Comparison of ENCODE assay signal across 26 mouse cellular contexts in genomic region chr7:84285790-84286189, GRCm38 (mm10).
DNase-seq lines count a peak whose midpoint lies in the region; ATAC-seq lines count a peak whose summit lies in the region.
"Had no signal": no experiment of that assay in that cellular context is flagged by ENCODE, and none has a peak within 500 bp of the region (broad histone marks: within the 10 kb centered on the region; RNA-seq: fewer than 3 reads in every experiment).

No protein-coding gene starts in this region.

- ATAC-seq in forebrain, embryonic 15.5 days (replicated peaks): no peak
- ATAC-seq: activated CD4-positive, CD25-positive, alpha-beta regulatory T cell, adult 4 months; intestine, embryonic 16.5 days had no signal

- no peak overlapping the region for H3K4me2 ChIP-seq in forebrain, embryonic 15.5 days (replicated peaks)
- H3K4me2 ChIP-seq: embryonic facial prominence, embryonic 15.5 days; heart, embryonic 11.5 days; heart, embryonic 15.5 days; hindbrain, embryonic 14.5 days had no signal

- H3K4me1 ChIP-seq in forebrain, embryonic 15.5 days: peaks cover 16% of the 10 kb centered on the region
- no peaks in the 10 kb centered on the region for H3K4me1 ChIP-seq in forebrain, embryonic 10.5 days
- H3K4me1 ChIP-seq: embryonic facial prominence, embryonic 15.5 days; heart, embryonic 15.5 days; hindbrain, embryonic 10.5 days had no signal

- no peaks in the 10 kb centered on the region for H3K27me3 ChIP-seq in forebrain, embryonic 15.5 days
- no peaks in the 10 kb centered on the region for H3K27me3 ChIP-seq in forebrain, embryonic 10.5 days (ENCODE audit: poor library complexity, severe bottlenecking)
- H3K27me3 ChIP-seq: CH12.LX; embryonic facial prominence, embryonic 15.5 days; heart, embryonic 15.5 days; Patski had no signal

- H3K27ac ChIP-seq in forebrain, embryonic 15.5 days (replicated peaks): peak overlapping the region; percentile 84
- no peak overlapping the region for H3K27ac ChIP-seq in forebrain, embryonic 10.5 days
- H3K27ac ChIP-seq: embryonic facial prominence, embryonic 15.5 days; heart, embryonic 15.5 days; hindbrain, embryonic 10.5 days; hindbrain, embryonic 14.5 days had no signal

- no peak overlapping the region for H3K9ac ChIP-seq in forebrain, embryonic 15.5 days (replicated peaks)
- H3K9ac ChIP-seq: embryonic facial prominence, embryonic 15.5 days; heart, embryonic 15.5 days; hindbrain, embryonic 14.5 days had no signal

- no peaks in the 10 kb centered on the region for H3K9me3 ChIP-seq in forebrain, embryonic 15.5 days
- no peaks in the 10 kb centered on the region for H3K9me3 ChIP-seq in forebrain, embryonic 10.5 days
- H3K9me3 ChIP-seq: embryonic facial prominence, embryonic 15.5 days; heart, embryonic 15.5 days; hindbrain, embryonic 10.5 days had no signal

- H3K4me3 ChIP-seq in forebrain, embryonic 15.5 days: no peak overlapping the region
- H3K4me3 ChIP-seq in forebrain, embryonic 10.5 days: no peak overlapping the region
- H3K4me3 ChIP-seq: embryonic facial prominence, embryonic 15.5 days; erythroblast, embryonic 14.5 days; heart, embryonic 15.5 days; hindbrain, embryonic 10.5 days had no signal

- DNase-seq in forebrain, embryonic 10.5 days (ENCODE audit: extremely low spot score, low spot score): no peak
- peak; percentile 51 for DNase-seq in layer of hippocampus, adult 11-12 months (ENCODE audit: low spot score)
- DNase-seq in layer of hippocampus, adult 9-10 months (ENCODE audit: low spot score): no peak
- DNase-seq in layer of hippocampus, adult 18-20 months (ENCODE audit: low spot score in 2 of 2): peak; percentile 55 to 67
- peak; percentile 24 to 38 for DNase-seq in layer of hippocampus, postnatal 36 days
- no peak for DNase-seq in right cerebral cortex, adult 18-20 months
- DNase-seq: adrenal gland, adult 2 months; adrenal gland, postnatal 25 days; cerebellum, adult 11 months; cerebellum, adult 8-10 months; cerebellum, postnatal 14 days; embryo, embryonic 11 days; gastrocnemius, postnatal 10 days; heart, adult 18-20 months; heart, postnatal 14 days had no signal

- 82% methylated on average over 7 of the region's 7 CpGs for WGBS in forebrain, embryonic 15.5 days
- WGBS in forebrain, embryonic 10.5 days: 94% methylated on average over 7 of the region's 7 CpGs

- peaks cover 29% of the 10 kb centered on the region; the same call in 1 of the 2 replicates for H3K36me3 ChIP-seq in forebrain, embryonic 15.5 days
- H3K36me3 ChIP-seq in forebrain, embryonic 10.5 days (replicated peaks): peaks cover 74% of the 10 kb centered on the region
- H3K36me3 ChIP-seq: embryonic facial prominence, embryonic 15.5 days; heart, embryonic 15.5 days had no signal

Comparison
In these comparisons a context has a peak if more than half of its experiments do, and no peak if none do; other contexts are left out.
1. DNase-seq: peak in layer of hippocampus, adult 11-12 months (single experiment), layer of hippocampus, adult 18-20 months (2 of 2) and layer of hippocampus, postnatal 36 days (2 of 2); none in forebrain, embryonic 10.5 days (single experiment), layer of hippocampus, adult 9-10 months (single experiment) and right cerebral cortex, adult 18-20 months (single experiment).